Mouse (Mus musculus) forebrain, embryonic 11.5 days (tissue): ENCODE measurements around the gene Kdm2a. TPM values are rescaled to one million over a fixed set of nuclear protein-coding genes. Genes with fewer than 3 reads are reported as not detected.

Experiments
- ATAC-seq: fragments of 200-750 bp; cut with Nextera tagmentation; replicated peaks from 2 replicates; pipeline ENCODE4 v1.8.0; 2017; ENCODE audit warnings: moderate TSS enrichment; ENCODE audit not compliant: low FRiP score
- DNase-seq: peaks from one replicate; pipeline ENCODE4 v3.0.0-alpha.2; 2017; ENCODE audit warnings: low spot score
- H3K27ac ChIP-seq: fragments of 300-500 bp; sonication (generic); 2 replicates; pipeline ENCODE4 v1.5.1; 2014; ENCODE audit warnings: low read depth, low read length
- H3K27me3 ChIP-seq: fragments of 300-500 bp; sonication (generic); 2 replicates; pipeline ENCODE4 v1.6.1; 2014; ENCODE audit warnings: mild to moderate bottlenecking, low read length, mixed read lengths; ENCODE audit not compliant: control insufficient read depth, insufficient read depth
- H3K36me3 ChIP-seq: fragments of 300-500 bp; sonication (generic); 2 replicates; pipeline ENCODE4 v1.6.1; 2014; ENCODE audit warnings: mild to moderate bottlenecking, low read length, moderate library complexity, mixed read lengths; ENCODE audit not compliant: control insufficient read depth, insufficient read depth
- H3K4me1 ChIP-seq: fragments of 300-500 bp; sonication (generic); replicated peaks from 2 replicates; pipeline ENCODE4 v1.6.1; 2014; ENCODE audit warnings: low read length, mixed read lengths; ENCODE audit not compliant: control insufficient read depth, insufficient read depth
- H3K4me2 ChIP-seq: fragments of 300-500 bp; sonication (generic); 2 replicates; pipeline ENCODE4 v1.6.1; 2014; ENCODE audit warnings: low read depth, mild to moderate bottlenecking, low read length, moderate library complexity, mixed read lengths; ENCODE audit not compliant: severe bottlenecking
- H3K4me3 ChIP-seq: fragments of 300-500 bp; sonication (generic); 2 replicates; pipeline ENCODE4 v1.5.1; 2014; ENCODE audit warnings: low read depth, low read length
- H3K9ac ChIP-seq: fragments of 300-500 bp; sonication (generic); 2 replicates; pipeline ENCODE4 v1.6.1; 2014; ENCODE audit warnings: low read length
- H3K9me3 ChIP-seq: fragments of 300-500 bp; sonication (generic); 2 replicates; pipeline ENCODE4 v1.6.1; 2016; ENCODE audit warnings: low read length, mixed read lengths; ENCODE audit not compliant: control insufficient read depth
- WGBS: fragments of 180-500 bp; shearing (Covaris S2); extraction: QIAGEN DNeasy Blood & Tissue Kit; methylation state at CpG from one replicate; pipeline ENCODE4 v1.1.7; 2014; 5-methylcytosine and 5-hydroxymethylcytosine counted together
- polyA plus RNA-seq: library from polyadenylated mRNA; unstranded; fragments of >200 nt; fragmentation: Nextera tagmentation; extraction: Ambion mirVana; gene quantifications from 2 replicates; pipeline ENCODE4 v1.2.1, GENCODE M21; 2014

Gene Kdm2a
- polyA plus RNA-seq, 1 experiment from 2014 or later = 60.8 TPM

GRCm38 (mm10) chr19:4309302-4309701 lies 88.8 kb downstream of the Kdm2a start:
- H3K4me2 ChIP-seq = no peak overlapping the region
- H3K9ac ChIP-seq = no peak overlapping the region
- DNase-seq (no peak), ATAC-seq (no peak)
- peaks cover 9% of the 10 kb centered on the region for H3K4me1 ChIP-seq
- no peak overlapping the region for H3K27ac ChIP-seq
- H3K4me3 ChIP-seq = no peak overlapping the region
- H3K27me3 ChIP-seq = no peaks in the 10 kb centered on the region
- no peaks in the 10 kb centered on the region for H3K9me3 ChIP-seq
- WGBS = 95% methylated on average over 4 of the region's 4 CpGs
- no peaks in the 10 kb centered on the region for H3K36me3 ChIP-seq

DNA sequence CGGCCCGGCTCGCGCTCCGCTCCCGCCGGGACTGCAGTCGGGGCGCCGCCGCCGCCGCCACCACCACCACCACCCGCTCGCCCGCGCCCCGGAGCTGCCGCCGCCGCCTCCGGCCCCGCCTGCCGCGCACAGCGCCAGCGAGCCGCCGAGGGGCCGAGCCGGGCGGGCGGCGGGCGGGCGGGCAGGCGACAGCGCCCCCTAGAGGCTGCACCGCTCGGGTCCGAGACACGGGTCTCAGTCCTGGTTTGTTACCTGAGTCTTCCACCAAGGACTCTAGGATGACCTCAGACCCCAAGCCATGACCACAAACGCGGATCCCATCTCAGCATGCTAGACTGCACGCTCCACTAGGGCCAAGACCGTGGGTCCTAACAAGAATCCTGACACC lies 91.9 kb downstream of the Kdm2a start, which contains the start of gene Grk2:
Grk2 (minus strand) TSS at position 33 of the 388 bp plus-strand sequence.
- Histone ChIP-seq H3K27me3 (no peaks in the 10 kb centered on the region), H3K36me3 (no peaks in the 10 kb centered on the region), H3K4me2 (peak within 1 kb of the TSS; percentile 55), H3K9me3 (no peaks in the 10 kb centered on the region), H3K9ac (peak within 1 kb of the TSS; percentile 96), H3K27ac (no peak within 1 kb of the TSS; the same call in 1 of the 2 replicates), H3K4me1 (peaks cover 17% of the 10 kb centered on the region), H3K4me3 (peak within 1 kb of the TSS; percentile 91)
- peak; percentile 93 for DNase-seq
- WGBS = under 1% methylated on average over 40 of the region's 46 CpGs
- ATAC-seq = peak; percentile 75

GRCm38 (mm10) chr19:4305491-4306189 lies 92.4 kb downstream of the Kdm2a start:
- DNase-seq (peak; percentile 78), ATAC-seq (peak; percentile 51)
- WGBS = under 1% methylated on average over 66 of the region's 68 CpGs
- Histone ChIP-seq H3K4me3 (peak overlapping the region; percentile 91), H3K9ac (peak overlapping the region; percentile 96), H3K36me3 (no peaks in the 10 kb centered on the region), H3K27ac (no peak overlapping the region; the same call in 1 of the 2 replicates), H3K4me2 (peak overlapping the region; percentile 55), H3K9me3 (no peaks in the 10 kb centered on the region), H3K27me3 (no peaks in the 10 kb centered on the region), H3K4me1 (peaks cover 17% of the 10 kb centered on the region)

- WGBS = 56% methylated on average over 4 of the region's 4 CpGs
- H3K4me2 ChIP-seq = peak overlapping the region; percentile 55
- peaks cover 17% of the 10 kb centered on the region for H3K4me1 ChIP-seq
- no peak for ATAC-seq
- no peaks in the 10 kb centered on the region for H3K9me3 ChIP-seq
- H3K27ac ChIP-seq = no peak overlapping the region
- peak overlapping the region; percentile 91 for H3K4me3 ChIP-seq
- no peaks in the 10 kb centered on the region for H3K36me3 ChIP-seq
- H3K9ac ChIP-seq = peak overlapping the region; percentile 96
- no peaks in the 10 kb centered on the region for H3K27me3 ChIP-seq
- no peak for DNase-seq
Observed at GRCm38 (mm10) chr19:4304871-4305321, 93.2 kb downstream of the Kdm2a start.

DNA sequence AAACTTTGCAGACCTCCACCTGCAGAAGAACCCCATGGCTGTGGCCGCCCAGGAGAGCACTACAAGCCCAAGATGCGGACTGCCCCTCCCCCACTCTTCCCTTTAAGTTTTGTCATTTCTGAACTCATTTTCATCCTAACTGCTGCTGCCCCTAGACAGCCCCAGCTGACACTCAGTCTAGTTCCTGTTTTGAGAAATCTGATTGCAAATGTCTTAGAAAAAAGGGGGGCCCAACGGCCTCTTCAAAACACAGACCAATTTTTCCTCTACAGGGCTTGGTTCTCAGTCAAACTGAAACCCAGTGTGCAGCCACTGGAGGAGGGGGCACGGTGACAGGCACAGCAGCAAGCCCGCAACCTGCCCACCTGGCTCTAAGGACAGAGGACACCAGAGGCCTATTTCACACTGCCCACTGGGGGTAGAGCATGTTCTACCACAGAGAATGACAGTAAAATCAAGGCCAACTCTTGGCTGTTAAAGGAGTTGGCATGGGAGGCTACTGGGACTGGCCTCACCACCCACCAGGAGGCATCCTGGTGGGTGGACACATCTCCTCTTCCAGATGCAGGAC lies 93.7 kb downstream of the Kdm2a start:
- no peak overlapping the region for H3K27ac ChIP-seq
- H3K9ac ChIP-seq = peak overlapping the region; percentile 96; the same call in 1 of the 2 replicates
- no peaks in the 10 kb centered on the region for H3K36me3 ChIP-seq
- ATAC-seq (no peak), DNase-seq (no peak)
- H3K4me1 ChIP-seq = peaks cover 17% of the 10 kb centered on the region
- H3K9me3 ChIP-seq = no peaks in the 10 kb centered on the region
- H3K27me3 ChIP-seq = no peaks in the 10 kb centered on the region
- 75% methylated on average over 5 of the region's 5 CpGs for WGBS
- H3K4me2 ChIP-seq = peak overlapping the region; percentile 55
- peak overlapping the region; percentile 91 for H3K4me3 ChIP-seq

- Histone ChIP-seq H3K36me3 (no peaks in the 10 kb centered on the region), H3K9ac (no peak overlapping the region), H3K27ac (no peak overlapping the region), H3K4me1 (peaks cover 17% of the 10 kb centered on the region), H3K27me3 (no peaks in the 10 kb centered on the region), H3K4me2 (no peak overlapping the region), H3K9me3 (no peaks in the 10 kb centered on the region), H3K4me3 (no peak overlapping the region)
- DNase-seq (no peak), ATAC-seq (no peak)
- WGBS = 95% methylated on average over 5 of the region's 5 CpGs
Observed at GRCm38 (mm10) chr19:4303640-4303995, 94.5 kb downstream of the Kdm2a start.

DNA sequence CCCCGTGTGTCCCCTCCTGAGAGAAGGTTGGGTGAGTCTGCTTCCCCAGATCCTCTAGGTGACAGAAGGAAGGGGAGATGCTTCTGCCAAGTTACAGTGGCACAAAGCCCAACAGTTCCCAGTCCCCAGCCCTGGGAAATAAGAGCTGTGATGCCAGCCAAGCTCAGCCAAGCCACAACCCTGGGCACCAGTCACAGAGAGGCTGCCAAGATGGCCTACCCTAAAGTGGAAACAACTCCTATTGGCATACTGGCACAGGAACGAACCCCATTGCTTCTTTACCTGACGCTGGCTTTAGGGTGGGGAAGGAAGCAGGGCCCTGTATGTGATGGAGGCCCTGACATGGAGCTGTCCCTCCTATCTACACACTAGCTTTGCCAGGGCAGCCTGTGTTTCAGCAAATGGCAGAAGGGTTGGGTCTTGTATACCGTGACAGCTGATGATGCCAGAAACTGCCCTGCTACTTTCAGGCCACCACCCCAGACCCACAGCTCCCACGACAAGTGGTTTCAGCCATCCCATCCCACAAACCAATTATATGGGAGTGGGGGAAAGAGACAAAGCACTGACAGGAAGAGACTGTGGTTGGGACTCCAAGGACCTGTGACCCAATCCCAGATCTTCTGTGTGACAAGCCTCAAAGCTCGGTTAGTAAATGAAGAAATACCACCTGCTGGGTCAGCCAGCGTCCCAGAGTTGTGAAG lies 95.0 kb downstream of the Kdm2a start:
- H3K4me3 ChIP-seq = no peak overlapping the region
- no peak overlapping the region for H3K27ac ChIP-seq
- no peak overlapping the region for H3K9ac ChIP-seq
- H3K9me3 ChIP-seq = no peaks in the 10 kb centered on the region
- no peak for DNase-seq
- no peak overlapping the region for H3K4me2 ChIP-seq
- no peaks in the 10 kb centered on the region for H3K36me3 ChIP-seq
- peaks cover 17% of the 10 kb centered on the region for H3K4me1 ChIP-seq
- WGBS = 76% methylated on average over 7 of the region's 7 CpGs
- H3K27me3 ChIP-seq = no peaks in the 10 kb centered on the region
- ATAC-seq = no peak

GRCm38 (mm10) chr19:4301735-4302651 lies 96.1 kb downstream of the Kdm2a start:
- 44% methylated on average over 21 of the region's 21 CpGs for WGBS
- no peak for ATAC-seq
- Histone ChIP-seq H3K27ac (no peak overlapping the region), H3K4me1 (peaks cover 17% of the 10 kb centered on the region), H3K4me2 (no peak overlapping the region), H3K9ac (0 out of 2 replicates have a peak overlapping the region, but pooled peaks have one; percentile 9), H3K9me3 (no peaks in the 10 kb centered on the region), H3K27me3 (no peaks in the 10 kb centered on the region), H3K4me3 (no peak overlapping the region), H3K36me3 (no peaks in the 10 kb centered on the region)
- no peak for DNase-seq
